ENCODE assay signal across 24 mouse cellular contexts in genomic region chr5:123995388-123995787, GRCm38 (mm10). TPM values are rescaled to one million over a fixed set of nuclear protein-coding genes. Genes with fewer than 3 reads are reported as not detected.
DNase-seq lines count a peak whose midpoint lies in the region; ATAC-seq and TF ChIP-seq lines count a peak whose summit lies in the region.
"Had no signal": no experiment of that assay in that cellular context is flagged by ENCODE, and none has a peak within 500 bp of the region (broad histone marks: within the 10 kb centered on the region; RNA-seq: fewer than 3 reads in every experiment).

No protein-coding gene starts in this region.

- 74% methylated on average over 6 of the region's 6 CpGs for WGBS in heart, embryonic 11.5 days (ENCODE audit: insufficient replicate concordance)
- 73% methylated on average over 6 of the region's 6 CpGs for WGBS in liver, embryonic 13.5 days (ENCODE audit: insufficient replicate concordance)
- WGBS in liver, embryonic 12.5 days (ENCODE audit: insufficient replicate concordance) = 64% methylated on average over 6 of the region's 6 CpGs
- WGBS in liver, postnatal 0 days (ENCODE audit: insufficient replicate concordance) = 52% methylated on average over 6 of the region's 6 CpGs
- WGBS in intestine, embryonic 15.5 days = 75% methylated on average over 6 of the region's 6 CpGs

- H3K36me3 ChIP-seq in heart, embryonic 11.5 days (ENCODE audit: control insufficient read depth, insufficient read depth, low read length) = no peaks in the 10 kb centered on the region
- peaks cover 44% of the 10 kb centered on the region for H3K36me3 ChIP-seq in liver, embryonic 13.5 days
- peaks cover 44% of the 10 kb centered on the region for H3K36me3 ChIP-seq in liver, embryonic 12.5 days
- H3K36me3 ChIP-seq in liver, postnatal 0 days (replicated peaks; ENCODE audit: insufficient read depth, low read length) = peaks cover 41% of the 10 kb centered on the region
- peaks cover 10% of the 10 kb centered on the region; the same call in 1 of the 2 replicates for H3K36me3 ChIP-seq in intestine, embryonic 15.5 days
- H3K36me3 ChIP-seq: forebrain, embryonic 12.5 days; forebrain, embryonic 15.5 days; heart, embryonic 12.5 days; heart, embryonic 15.5 days; hindbrain, embryonic 15.5 days had no signal

- ATAC-seq in heart, embryonic 11.5 days (replicated peaks; ENCODE audit: insufficient number of reproducible peaks, low FRiP score, low TSS enrichment) = no peak
- ATAC-seq in liver, embryonic 13.5 days (ENCODE audit: low read depth) = 0 out of 2 replicates have a peak, but pooled peaks have one; percentile 4
- ATAC-seq in liver, embryonic 12.5 days = no peak
- peak; percentile 54; the same call in 1 of the 2 replicates for ATAC-seq in liver, postnatal 0 days
- ATAC-seq in intestine, embryonic 15.5 days = no peak
- ATAC-seq: forebrain, embryonic 15.5 days; Patski had no signal

- H3K27ac ChIP-seq in heart, embryonic 11.5 days (ENCODE audit: low read depth, low read length) = no peak overlapping the region
- H3K27ac ChIP-seq in liver, embryonic 13.5 days = no peak overlapping the region; the same call in 1 of the 2 replicates
- no peak overlapping the region for H3K27ac ChIP-seq in liver, embryonic 12.5 days
- H3K27ac ChIP-seq in liver, postnatal 0 days (ENCODE audit: low read depth) = no peak overlapping the region
- H3K27ac ChIP-seq in intestine, embryonic 15.5 days = no peak overlapping the region
- H3K27ac ChIP-seq: embryonic facial prominence, embryonic 10.5 days; embryonic facial prominence, embryonic 13.5 days; forebrain, embryonic 12.5 days; forebrain, embryonic 15.5 days; heart, embryonic 15.5 days; hindbrain, embryonic 15.5 days had no signal

- H3K4me2 ChIP-seq in heart, embryonic 11.5 days = no peak overlapping the region
- H3K4me2 ChIP-seq in liver, embryonic 13.5 days = no peak overlapping the region
- H3K4me2 ChIP-seq in liver, embryonic 12.5 days = no peak overlapping the region
- H3K4me2 ChIP-seq in liver, postnatal 0 days (ENCODE audit: low read depth, low read length) = no peak overlapping the region
- no peak overlapping the region for H3K4me2 ChIP-seq in intestine, embryonic 15.5 days (replicated peaks)
- H3K4me2 ChIP-seq: embryonic facial prominence, embryonic 13.5 days; forebrain, embryonic 12.5 days; forebrain, embryonic 15.5 days; heart, embryonic 12.5 days; heart, embryonic 15.5 days; hindbrain, embryonic 12.5 days; hindbrain, embryonic 15.5 days had no signal

- no peak overlapping the region for H3K4me3 ChIP-seq in heart, embryonic 11.5 days (ENCODE audit: low read depth, low read length)
- no peak overlapping the region for H3K4me3 ChIP-seq in liver, embryonic 13.5 days (replicated peaks)
- no peak overlapping the region for H3K4me3 ChIP-seq in liver, embryonic 12.5 days
- no peak overlapping the region for H3K4me3 ChIP-seq in liver, postnatal 0 days (ENCODE audit: low read depth, low read length)
- no peak overlapping the region for H3K4me3 ChIP-seq in intestine, embryonic 15.5 days (replicated peaks)
- H3K4me3 ChIP-seq: embryonic facial prominence, embryonic 10.5 days; embryonic facial prominence, embryonic 13.5 days; erythroblast, embryonic 14.5 days; forebrain, embryonic 12.5 days; forebrain, embryonic 15.5 days; heart, embryonic 12.5 days; heart, embryonic 15.5 days; hindbrain, embryonic 12.5 days; hindbrain, embryonic 15.5 days had no signal

- no peak for TF ChIP-seq CTCF in liver, postnatal 0 days (IDR thresholded peaks at IDR 0.05; ENCODE audit: low read depth)

- no peak for TF ChIP-seq EP300 in liver, postnatal 0 days (IDR thresholded peaks at IDR 0.05; ENCODE audit: low read depth)

- H3K27me3 ChIP-seq in heart, embryonic 11.5 days (ENCODE audit: control insufficient read depth, insufficient read depth, low read length) = no peaks in the 10 kb centered on the region
- H3K27me3 ChIP-seq in liver, embryonic 13.5 days = no peaks in the 10 kb centered on the region
- H3K27me3 ChIP-seq in liver, embryonic 12.5 days (replicated peaks) = no peaks in the 10 kb centered on the region
- no peaks in the 10 kb centered on the region for H3K27me3 ChIP-seq in liver, postnatal 0 days (ENCODE audit: insufficient read depth, low read length)
- no peaks in the 10 kb centered on the region for H3K27me3 ChIP-seq in intestine, embryonic 15.5 days (replicated peaks)
- H3K27me3 ChIP-seq: embryonic facial prominence, embryonic 13.5 days; forebrain, embryonic 12.5 days; forebrain, embryonic 15.5 days; heart, embryonic 12.5 days; heart, embryonic 15.5 days; hindbrain, embryonic 15.5 days; Patski had no signal

- H3K9me3 ChIP-seq in heart, embryonic 11.5 days (replicated peaks; ENCODE audit: control insufficient read depth, low read length) = no peaks in the 10 kb centered on the region
- H3K9me3 ChIP-seq in liver, embryonic 13.5 days (replicated peaks) = no peaks in the 10 kb centered on the region
- no peaks in the 10 kb centered on the region for H3K9me3 ChIP-seq in liver, embryonic 12.5 days (replicated peaks)
- H3K9me3 ChIP-seq in liver, postnatal 0 days (ENCODE audit: low read length) = no peaks in the 10 kb centered on the region
- no peaks in the 10 kb centered on the region for H3K9me3 ChIP-seq in intestine, embryonic 15.5 days
- H3K9me3 ChIP-seq: embryonic facial prominence, embryonic 10.5 days; embryonic facial prominence, embryonic 13.5 days; forebrain, embryonic 12.5 days; forebrain, embryonic 15.5 days; G1E; heart, embryonic 12.5 days; heart, embryonic 15.5 days; hindbrain, embryonic 12.5 days; hindbrain, embryonic 15.5 days had no signal

- no peak overlapping the region for H3K9ac ChIP-seq in heart, embryonic 11.5 days (ENCODE audit: low read depth, low read length)
- H3K9ac ChIP-seq in liver, embryonic 13.5 days = no peak overlapping the region
- no peak overlapping the region for H3K9ac ChIP-seq in liver, embryonic 12.5 days
- no peak overlapping the region for H3K9ac ChIP-seq in liver, postnatal 0 days (replicated peaks)
- no peak overlapping the region for H3K9ac ChIP-seq in intestine, embryonic 15.5 days
- H3K9ac ChIP-seq: forebrain, embryonic 12.5 days; forebrain, embryonic 15.5 days; heart, embryonic 12.5 days; heart, embryonic 15.5 days; hindbrain, embryonic 12.5 days; hindbrain, embryonic 15.5 days had no signal

- peak; percentile 85 for DNase-seq in heart, adult 11 months
- no peak for DNase-seq in liver, embryonic 13.5 days
- DNase-seq in liver, postnatal 0 days = no peak
- DNase-seq: cerebellum, adult 11 months; cerebellum, adult 2 months; cerebellum, adult 9-11 months; embryo, embryonic 11 days; gastrocnemius, postnatal 36 days; heart, postnatal 10 days; heart, postnatal 36 days had no signal

- peaks cover 4% of the 10 kb centered on the region for H3K4me1 ChIP-seq in heart, embryonic 11.5 days (ENCODE audit: control insufficient read depth, insufficient read depth, low read length)
- peaks cover 34% of the 10 kb centered on the region for H3K4me1 ChIP-seq in liver, embryonic 13.5 days (replicated peaks)
- H3K4me1 ChIP-seq in liver, embryonic 12.5 days = peaks cover 32% of the 10 kb centered on the region
- H3K4me1 ChIP-seq in liver, postnatal 0 days (ENCODE audit: insufficient read depth) = 0 out of 2 replicates have a peak, but pooled peaks cover 4% of the 10 kb centered on the region
- H3K4me1 ChIP-seq in intestine, embryonic 15.5 days (replicated peaks) = peaks cover 17% of the 10 kb centered on the region

RNA-seq across cellular contexts. Expression of gene Hip1r, which starts 22.0 kb away (rescaled TPM):
- 2.7 and 2.9 TPM in 2 replicates for polyA plus RNA-seq in heart, embryonic 11.5 days (2014; fragmentation: Nextera tagmentation; extraction: Ambion mirVana)
- polyA plus RNA-seq in liver, embryonic 13.5 days (2015; fragmentation: Nextera tagmentation; extraction: Ambion mirVana) = 11.3 and 12.9 TPM in 2 replicates
- 15.2 and 16.7 TPM in 2 replicates for polyA plus RNA-seq in liver, embryonic 12.5 days (2016; fragmentation: Nextera tagmentation; extraction: Ambion mirVana)
- polyA plus RNA-seq in liver, postnatal 0 days (2015; fragmentation: Nextera tagmentation; extraction: Ambion mirVana) = 10.1 and 13.5 TPM in 2 replicates
- polyA plus RNA-seq in intestine, embryonic 15.5 days (2015; fragmentation: Nextera tagmentation; extraction: Ambion mirVana) = 26.0 and 29.3 TPM in 2 replicates

RNA-seq across cellular contexts. Expression of gene Vps37b, which starts 36.7 kb away (rescaled TPM):
- 43.3 and 48.2 TPM in 2 replicates for polyA plus RNA-seq in heart, embryonic 11.5 days (2014; fragmentation: Nextera tagmentation; extraction: Ambion mirVana)
- 16.1 and 18.0 TPM in 2 replicates for polyA plus RNA-seq in liver, embryonic 13.5 days (2015; fragmentation: Nextera tagmentation; extraction: Ambion mirVana)
- polyA plus RNA-seq in liver, embryonic 12.5 days (2016; fragmentation: Nextera tagmentation; extraction: Ambion mirVana) = 20.9 and 21.8 TPM in 2 replicates
- 16.4 and 17.6 TPM in 2 replicates for polyA plus RNA-seq in liver, postnatal 0 days (2015; fragmentation: Nextera tagmentation; extraction: Ambion mirVana)
- polyA plus RNA-seq in intestine, embryonic 15.5 days (2015; fragmentation: Nextera tagmentation; extraction: Ambion mirVana) = 28.2 and 28.8 TPM in 2 replicates

Comparison
In these comparisons a context has a peak if more than half of its experiments do, and no peak if none do; other contexts are left out.
1. ATAC-seq: peak in liver, embryonic 13.5 days (single experiment) and liver, postnatal 0 days (single experiment); none in heart, embryonic 11.5 days (single experiment), liver, embryonic 12.5 days (single experiment) and intestine, embryonic 15.5 days (single experiment).